Mouse (Mus musculus): ENCODE results near the gene Ndufs8.

DNA sequence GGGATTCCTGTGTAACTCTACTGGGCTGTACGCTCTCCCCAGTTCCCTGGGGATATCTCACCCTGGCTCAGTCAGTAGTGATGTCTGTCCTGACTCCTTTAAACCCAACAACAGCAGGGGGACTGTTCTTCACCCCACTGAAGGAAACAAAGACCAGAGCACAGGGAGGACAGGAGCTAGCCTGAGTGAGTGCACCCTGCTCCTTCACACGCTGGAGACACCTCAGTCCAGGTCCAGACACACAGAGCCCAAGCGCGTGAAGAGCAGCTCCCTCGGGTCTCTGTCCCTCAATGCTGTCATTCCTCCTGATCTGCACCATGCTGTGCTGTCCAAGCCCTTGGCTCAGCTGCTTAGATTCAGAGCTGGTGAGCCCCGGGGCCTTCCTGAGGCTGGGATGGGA lies 14.1 kb upstream of the Ndufs8 start:
- no peak for TF ChIP-seq GATA1 (IDR thresholded peaks at IDR 0.05; ENCODE audit: borderline replicate concordance, low read length)
- no peak for TF ChIP-seq FLI1 (IDR thresholded peaks at IDR 0.05; ENCODE audit: low read length)

Data from megakaryocyte, embryonic 14.5 days (primary cell).